Mouse (Mus musculus): ENCODE data around the gene Sec62.

DNA sequence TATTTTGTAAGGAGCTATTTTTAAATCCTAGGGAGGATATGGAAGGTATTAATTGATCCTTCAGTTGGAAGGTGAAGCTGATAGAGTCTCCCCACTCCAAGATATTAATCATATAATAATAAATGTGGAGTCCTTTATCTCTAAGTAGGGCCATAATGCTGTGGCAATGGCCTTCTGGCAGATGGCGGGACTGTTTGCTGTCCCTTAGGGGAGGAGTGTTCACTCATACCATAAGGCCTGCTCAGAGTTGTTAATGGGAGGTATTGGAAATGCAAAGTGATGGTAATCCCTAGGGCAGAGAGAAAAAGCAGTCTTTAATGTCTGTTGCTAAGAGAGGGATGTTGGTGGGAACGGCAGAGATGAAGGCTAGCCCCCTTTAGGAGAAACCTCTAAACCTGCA is 53.1 kb downstream of the Sec62 start:
- TF ChIP-seq CTCF (IDR thresholded peaks at IDR 0.05; ENCODE audit: low read depth) = no peak
- no peak for TF ChIP-seq EP300 (IDR thresholded peaks at IDR 0.05; ENCODE audit: low read depth)
